Mouse (Mus musculus) olfactory bulb, adult 2 months (tissue): Measurements from ENCODE around the gene Flt1.

Source experiments
- CTCF ChIP-seq: fragments of 200-500 bp; IDR thresholded peaks from 2 replicates; pipeline ENCODE4 v1.5.1; 2012; ENCODE audit warnings: low read depth, mild to moderate bottlenecking, low read length, moderate library complexity; ENCODE audit not compliant: insufficient read depth
- POLR2A ChIP-seq: fragments of 200-500 bp; IDR thresholded peaks from 2 replicates; pipeline ENCODE4 v1.6.1; 2012; ENCODE audit warnings: mild to moderate bottlenecking, low read depth, low read length, moderate library complexity; ENCODE audit not compliant: insufficient read depth

- TF ChIP-seq POLR2A, result no peak
- TF ChIP-seq CTCF, result no peak
These were observed 162.2 kb downstream of the Flt1 start for GRCm38 (mm10) chr5:147563511-147564139.
